Mouse (Mus musculus) granulocyte monocyte progenitor cell, adult 5-6 weeks (primary cell): Measurements from ENCODE around the gene S100a7a. TPM values are rescaled to one million over a fixed set of nuclear protein-coding genes. Genes with fewer than 3 reads are reported as not detected.

ENCODE experiments used
- ATAC-seq: replicated peaks from 2 replicates; pipeline ENCODE4 v1.8.0; 2016; ENCODE audit warnings: mild to moderate bottlenecking, moderate TSS enrichment, inconsistent platforms; ENCODE audit not compliant: poor library complexity, severe bottlenecking
- total RNA-seq, 2 experiments: library from RNA; stranded (forward) in 1 of 2; stranded (reverse) in 1 of 2; fragments of 200-712, 200-1000 nt in 1 of 2; fragments of >200 nt in 1 of 2; fragmentation: Nextera tagmentation in 1 of 2; gene quantifications; 2 replicates each; pipeline ENCODE4 v1.2.3; 2014 to 2017

The S100a7a gene
- total RNA-seq, 2 experiments from 2014 or later, result not detected

GRCm38 (mm10) chr3:90626266-90627021 lies 27.4 kb upstream of the S100a7a start:
- ATAC-seq, result no peak

- ATAC-seq, result peak; percentile 57
These were observed 26.5 kb upstream of the S100a7a start for GRCm38 (mm10) chr3:90627366-90627765.

GRCm38 (mm10) chr3:90627807-90628206 lies 26.0 kb upstream of the S100a7a start:
- ATAC-seq, result peak; percentile 26; the same call in 1 of the 2 replicates

- ATAC-seq, result no peak
These were observed 24.5 kb upstream of the S100a7a start for GRCm38 (mm10) chr3:90629298-90629697.

- ATAC-seq, result peak; percentile 75
These were observed 21.8 kb upstream of the S100a7a start for GRCm38 (mm10) chr3:90631984-90632383.

- ATAC-seq, result no peak
These were observed 15.1 kb upstream of the S100a7a start for GRCm38 (mm10) chr3:90638511-90639275.

GRCm38 (mm10) chr3:90639511-90640154 lies 14.2 kb upstream of the S100a7a start:
- ATAC-seq, result peak; percentile 87

GRCm38 (mm10) chr3:90640981-90641380 lies 12.8 kb upstream of the S100a7a start:
- ATAC-seq, result no peak

GRCm38 (mm10) chr3:90644220-90644619 lies 9.6 kb upstream of the S100a7a start:
- ATAC-seq, result peak; percentile 65

GRCm38 (mm10) chr3:90647291-90647690 lies 6.5 kb upstream of the S100a7a start:
- peak; percentile 35; the same call in 1 of the 2 replicates for ATAC-seq

GRCm38 (mm10) chr3:90648981-90649380 lies 4.8 kb upstream of the S100a7a start:
- ATAC-seq, result no peak

GRCm38 (mm10) chr3:90649832-90650231 lies 4.0 kb upstream of the S100a7a start:
- no peak for ATAC-seq

- peak; percentile 70 for ATAC-seq
These were observed 824 bp upstream of the S100a7a start for GRCm38 (mm10) chr3:90652878-90653508.

- ATAC-seq, result peak; percentile 47
These were observed 3.6 kb downstream of the S100a7a start for GRCm38 (mm10) chr3:90657405-90657804.

- peak; percentile 83 for ATAC-seq
These were observed 5.7 kb downstream of the S100a7a start for GRCm38 (mm10) chr3:90659364-90660044.

GRCm38 (mm10) chr3:90664219-90664618 lies 10.4 kb downstream of the S100a7a start:
- no peak for ATAC-seq

GRCm38 (mm10) chr3:90668846-90669245 lies 15.0 kb downstream of the S100a7a start, which contains the start of gene S100a8:
Gene S100a8, plus strand, starts transcription at chr3:90668978.
- peak; percentile 88 for ATAC-seq

GRCm38 (mm10) chr3:90678656-90679055 lies 24.8 kb downstream of the S100a7a start:
- ATAC-seq, result peak; percentile 71

GRCm38 (mm10) chr3:90683929-90684328 lies 30.1 kb downstream of the S100a7a start:
- ATAC-seq, result no peak

GRCm38 (mm10) chr3:90686835-90687234 lies 33.0 kb downstream of the S100a7a start:
- peak; percentile 84 for ATAC-seq
